Mouse (Mus musculus): Measurements from ENCODE around the gene Cstad. TPM values are rescaled to one million over a fixed set of nuclear protein-coding genes. Genes with fewer than 3 reads are reported as not detected.

Cstad gene
- polyA plus RNA-seq, 3 experiments from 2014 or later, result 3.0 to 8.3 (median 4.3) TPM

DNA sequence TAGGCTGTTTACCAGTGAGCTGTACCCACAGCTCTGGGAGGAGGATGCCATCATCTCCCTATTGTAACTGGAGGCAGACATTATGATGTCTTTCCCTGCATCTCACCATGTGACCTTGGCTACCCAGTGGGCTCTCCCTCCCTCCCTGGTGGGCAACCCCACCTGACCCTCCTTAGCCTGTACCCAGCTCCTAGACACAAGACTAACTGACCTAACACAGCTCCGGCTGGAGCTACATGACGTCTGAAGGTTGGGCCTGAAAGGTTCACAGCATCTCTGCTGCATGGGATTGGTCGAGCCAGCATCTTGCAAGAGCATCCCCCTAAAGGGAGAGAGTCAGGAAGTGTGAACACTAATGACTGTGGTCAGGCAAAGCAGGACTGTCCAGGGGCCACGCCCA lies 35.0 kb downstream of the Cstad start:
- no peak for ATAC-seq

DNA sequence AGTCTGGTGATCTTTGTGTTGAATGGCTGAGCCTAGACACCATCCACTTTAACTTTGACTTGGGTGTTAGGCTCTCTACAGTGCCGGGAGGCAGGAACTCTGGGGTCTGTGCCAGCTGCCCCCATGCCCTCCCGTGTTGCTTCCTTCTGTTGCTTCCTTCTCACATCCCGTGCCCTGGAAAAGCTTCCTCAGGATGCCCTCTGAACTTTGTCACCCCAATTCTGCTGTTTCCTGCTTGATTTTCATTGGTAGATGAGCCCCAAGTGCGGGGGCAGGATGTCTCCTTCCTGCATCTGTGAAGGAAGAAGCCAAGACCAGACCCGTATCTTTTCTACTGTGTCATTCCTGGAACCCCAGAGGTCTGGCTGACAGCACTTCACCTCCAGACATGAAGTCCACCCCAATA lies 41.4 kb downstream of the Cstad start:
- ATAC-seq, result peak; percentile 90

DNA sequence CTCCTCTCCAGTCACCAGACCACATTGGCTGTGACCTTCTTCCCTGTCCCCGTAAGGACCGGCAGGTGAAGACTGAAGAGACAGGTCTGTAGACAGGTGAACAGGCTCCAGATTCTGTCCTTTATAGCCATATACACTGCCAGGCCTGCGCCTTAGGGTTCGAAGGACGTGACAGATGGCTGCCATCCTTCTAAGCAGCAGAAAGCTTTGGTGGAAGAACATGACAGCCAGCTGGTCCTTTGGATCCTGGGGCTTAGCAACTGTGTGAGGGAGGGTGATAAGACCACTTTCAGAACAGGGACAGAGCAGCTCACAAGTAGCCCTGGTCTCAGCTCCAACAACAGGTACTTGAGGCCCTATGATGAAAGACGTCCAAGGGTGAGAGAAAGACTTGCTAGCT lies 43.2 kb downstream of the Cstad start:
- ATAC-seq, result no peak

DNA sequence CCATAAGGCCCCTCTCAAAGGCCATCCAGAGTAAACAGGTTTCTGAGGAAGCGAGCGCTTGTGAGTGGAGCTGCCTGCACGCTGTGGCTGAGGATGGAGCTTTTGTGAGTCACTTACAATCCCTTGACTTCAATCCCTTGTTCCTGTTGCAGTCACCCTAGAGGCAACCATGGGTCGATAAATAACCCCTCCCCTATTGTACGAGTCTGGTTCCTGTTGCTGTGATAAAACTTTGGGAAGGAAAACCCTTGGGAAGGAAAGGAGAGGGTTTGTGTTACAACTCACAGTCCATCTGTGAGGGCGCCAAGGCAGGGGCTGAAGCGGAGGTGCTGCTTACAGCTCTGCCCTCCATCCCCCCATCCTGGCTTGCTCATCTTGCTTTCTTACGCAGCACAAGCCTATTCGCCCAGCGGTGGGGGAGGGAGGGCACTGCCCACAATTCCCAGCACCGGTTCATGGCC lies 45.2 kb downstream of the Cstad start:
- no peak for ATAC-seq

DNA sequence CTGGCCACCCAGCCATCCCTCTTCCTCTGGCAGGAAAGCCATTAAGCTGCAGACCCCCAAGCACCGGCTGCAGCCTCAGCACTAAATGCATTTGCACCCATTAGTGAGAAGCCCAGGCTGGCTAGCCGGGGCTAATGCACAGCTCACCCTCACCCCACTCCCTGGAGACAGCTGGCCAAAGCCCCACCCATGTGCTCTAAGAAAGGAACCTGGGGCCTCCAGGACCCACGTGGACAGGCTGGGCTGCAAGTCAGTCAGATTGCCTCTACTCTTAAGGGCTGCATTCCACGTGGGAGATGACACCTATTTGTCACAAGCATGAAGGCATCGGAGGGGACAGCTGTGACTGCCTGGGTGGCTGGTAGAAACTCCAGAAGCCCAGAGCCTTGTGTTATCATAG lies 48.0 kb downstream of the Cstad start:
- ATAC-seq, result no peak

DNA sequence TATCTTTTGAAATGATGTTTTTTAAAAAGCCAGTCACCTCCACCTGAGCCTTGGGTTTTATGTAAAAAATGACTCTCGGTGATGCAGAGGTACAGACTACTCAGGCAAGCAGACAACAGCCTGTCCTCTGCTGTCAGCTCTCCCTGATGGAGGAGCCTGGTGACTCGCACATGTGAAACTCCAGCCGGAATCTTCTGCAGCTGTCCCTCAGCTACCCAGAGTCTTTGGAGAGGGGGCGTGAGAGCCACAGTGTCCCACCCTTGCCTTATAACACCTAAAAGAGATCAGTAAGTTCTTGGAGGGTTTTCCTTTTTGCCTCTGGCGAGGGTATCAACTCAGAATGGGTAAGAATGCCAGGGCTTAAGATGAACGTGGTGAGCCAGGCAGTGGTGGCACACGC lies 48.6 kb downstream of the Cstad start:
- ATAC-seq, result no peak

DNA sequence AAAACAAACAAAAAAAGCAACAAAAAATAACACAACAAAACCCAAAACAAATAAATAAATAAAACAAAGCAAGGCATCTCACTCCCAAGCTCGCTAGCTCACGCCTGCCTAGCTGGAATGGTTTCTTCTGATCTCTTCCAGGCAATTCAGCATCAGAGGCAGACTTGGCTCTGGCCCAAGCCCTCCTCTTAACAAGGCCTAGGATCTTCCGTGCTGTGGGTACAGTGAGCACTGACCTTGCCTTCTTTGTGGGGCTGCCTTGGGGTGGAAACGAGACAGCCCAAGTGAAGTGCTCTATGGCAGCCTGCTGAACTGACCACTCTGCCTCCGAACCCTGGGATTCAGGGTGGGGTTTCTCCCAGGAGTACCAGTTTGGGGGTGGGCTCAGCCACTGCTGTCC lies 52.0 kb downstream of the Cstad start:
- no peak for ATAC-seq

DNA sequence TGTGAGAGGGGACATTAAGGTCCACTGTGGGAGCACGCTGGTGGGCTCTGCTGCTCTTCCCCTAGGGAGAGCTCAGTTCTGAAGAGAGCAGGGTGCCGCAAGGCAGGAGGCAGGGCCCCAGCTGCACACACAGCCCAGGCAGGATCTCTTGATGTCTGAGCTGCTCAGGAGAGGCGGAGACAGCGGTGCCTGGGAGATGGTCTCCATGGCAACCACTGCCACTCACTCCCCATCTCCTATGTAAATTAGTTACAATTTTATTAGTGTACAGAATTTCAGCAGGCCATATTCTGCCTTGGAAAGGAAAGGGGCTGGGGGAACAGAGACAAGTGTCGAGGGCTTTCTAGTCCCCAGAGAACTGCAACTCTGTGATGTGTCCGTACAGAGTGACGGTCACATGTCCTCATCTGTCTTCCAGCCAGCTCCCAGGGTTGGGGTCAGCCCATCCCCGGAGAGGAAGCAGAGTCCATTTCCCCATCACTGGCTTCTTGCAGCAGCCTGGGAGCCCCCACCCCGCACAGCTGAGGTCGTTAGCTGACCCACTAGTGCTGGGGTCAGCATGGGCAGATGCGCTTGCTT lies 52.6 kb downstream of the Cstad start:
- ATAC-seq, result peak; percentile 94

DNA sequence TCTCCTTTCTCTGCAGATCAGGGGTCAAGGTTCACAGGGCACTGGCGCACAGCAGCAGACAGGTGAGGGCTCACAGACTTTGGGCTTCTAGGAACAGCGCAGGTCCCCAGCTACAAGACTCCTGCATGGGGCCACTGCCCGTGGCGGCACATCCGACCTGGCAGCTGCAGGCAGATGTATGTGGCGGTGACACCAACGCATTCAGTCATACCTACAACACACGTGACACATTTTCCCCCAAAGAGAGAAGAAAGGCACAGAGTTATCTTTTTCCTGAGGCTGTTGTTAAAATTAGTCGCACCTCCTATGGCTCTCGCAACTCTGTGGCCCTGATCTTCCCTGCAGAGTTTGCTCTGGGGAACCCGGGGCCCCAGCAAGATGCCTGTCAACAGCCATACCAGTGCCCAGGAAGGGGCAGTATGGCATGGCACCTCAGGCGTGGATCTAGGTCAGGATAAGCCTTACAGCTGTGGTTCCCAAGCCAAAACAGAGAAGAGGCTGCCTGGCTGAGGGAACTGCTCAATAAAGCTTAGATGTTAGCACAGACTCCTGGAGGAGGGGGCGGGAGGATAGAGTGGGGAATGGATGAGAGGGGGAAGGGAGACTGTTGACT lies 53.1 kb downstream of the Cstad start:
- peak; percentile 66 for ATAC-seq

DNA sequence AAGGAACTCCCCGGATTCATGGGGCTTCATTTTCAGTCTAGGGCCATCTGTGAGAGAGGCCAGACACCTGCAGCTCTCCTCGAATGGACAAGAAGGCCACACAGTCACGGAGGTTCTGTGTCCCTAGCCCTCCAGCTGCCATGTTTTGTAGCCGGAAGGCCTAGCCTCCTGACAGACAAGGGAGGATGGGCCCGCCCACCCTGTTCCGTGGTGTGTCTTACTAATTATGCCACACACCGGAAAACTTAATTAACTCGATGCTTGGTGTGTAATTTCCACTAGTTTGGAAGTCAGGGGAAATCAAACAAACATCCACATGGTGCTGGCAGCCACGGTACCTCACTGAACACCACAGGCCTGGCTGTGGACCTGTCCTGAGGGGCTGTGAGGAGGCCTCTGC lies 55.4 kb downstream of the Cstad start:
- no peak for ATAC-seq

DNA sequence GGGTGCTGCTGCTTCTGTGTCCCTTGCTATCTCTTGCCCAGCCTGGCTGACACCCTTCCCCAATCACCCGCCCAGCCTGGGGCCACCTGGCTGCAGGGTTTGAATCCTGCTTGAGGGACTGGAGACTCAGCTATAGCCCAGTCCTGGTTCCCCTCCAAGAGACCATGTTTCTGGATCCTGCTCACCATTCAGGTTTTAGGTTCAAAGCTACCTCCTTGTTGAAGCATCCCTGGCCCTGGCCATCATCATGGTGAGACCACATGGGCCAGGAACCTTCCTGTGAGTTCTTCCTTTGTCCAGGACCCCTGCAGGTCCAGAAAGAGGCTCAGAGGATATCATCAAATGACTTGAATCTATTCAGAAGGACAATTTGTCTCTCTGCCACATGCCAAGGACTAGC lies 57.0 kb downstream of the Cstad start:
- no peak for ATAC-seq

DNA sequence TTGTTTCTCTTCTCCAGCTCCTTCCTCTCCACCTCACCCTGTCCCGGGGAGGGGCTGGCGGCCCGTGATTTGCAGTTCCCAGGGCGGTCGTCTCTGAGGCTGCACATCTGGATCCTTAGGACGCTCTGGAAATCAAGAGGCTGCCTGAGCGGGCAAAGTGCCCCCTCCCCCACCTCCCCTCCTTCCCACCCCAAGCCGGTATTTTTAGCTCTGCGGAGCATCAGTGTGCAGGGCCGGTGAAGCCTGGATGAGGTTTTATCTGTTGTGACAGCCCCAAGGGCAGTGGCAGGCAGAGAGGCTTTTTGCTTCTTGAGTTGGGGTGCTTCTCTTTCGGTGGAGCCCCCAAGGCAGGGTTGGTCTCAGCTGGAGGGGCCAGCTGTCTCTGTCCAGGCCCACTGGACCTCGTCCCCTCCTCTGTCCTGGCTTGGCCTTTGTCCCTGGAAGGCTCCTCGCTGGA lies 57.8 kb downstream of the Cstad start:
- ATAC-seq, result no peak

DNA sequence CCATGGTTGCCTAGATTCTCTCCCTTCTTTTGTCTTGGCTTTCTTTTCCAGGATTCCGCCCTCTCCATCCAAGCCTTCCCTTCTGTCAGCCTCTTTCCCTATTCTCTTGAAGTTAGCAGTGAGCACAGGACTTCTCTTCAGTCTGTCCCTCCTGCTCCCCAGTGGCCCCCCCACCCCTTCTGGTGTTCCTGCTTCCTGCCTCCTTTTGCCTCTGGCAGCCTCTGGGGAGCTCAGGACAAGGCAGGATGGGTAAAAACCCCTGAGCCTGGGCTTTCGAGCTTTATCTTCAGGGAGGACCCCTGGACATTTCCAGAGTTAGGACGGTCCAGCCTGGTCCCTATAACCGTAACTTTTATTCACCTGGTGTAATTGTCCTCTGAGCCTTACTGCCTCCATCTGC lies 58.2 kb downstream of the Cstad start:
- ATAC-seq, result no peak

DNA sequence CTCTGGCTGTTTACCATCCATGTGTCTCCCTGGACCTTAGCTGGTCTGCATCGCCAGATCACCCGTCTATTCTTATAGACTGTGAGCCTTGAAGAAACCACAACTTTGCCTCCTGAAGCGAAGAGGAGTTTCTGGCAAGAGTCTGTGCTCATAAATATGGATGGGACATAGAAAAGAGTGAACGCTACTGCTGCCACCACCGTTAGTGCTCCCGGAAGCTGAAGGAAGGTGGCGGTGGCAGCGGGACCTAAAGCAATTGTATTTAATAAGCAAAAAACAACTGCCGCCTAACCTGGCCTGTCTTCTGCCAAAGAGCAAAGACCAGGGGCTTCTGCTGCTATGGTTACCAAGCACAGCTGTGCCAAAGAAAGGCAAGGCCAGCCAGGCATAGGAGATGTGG lies 59.3 kb downstream of the Cstad start:
- ATAC-seq, result no peak

DNA sequence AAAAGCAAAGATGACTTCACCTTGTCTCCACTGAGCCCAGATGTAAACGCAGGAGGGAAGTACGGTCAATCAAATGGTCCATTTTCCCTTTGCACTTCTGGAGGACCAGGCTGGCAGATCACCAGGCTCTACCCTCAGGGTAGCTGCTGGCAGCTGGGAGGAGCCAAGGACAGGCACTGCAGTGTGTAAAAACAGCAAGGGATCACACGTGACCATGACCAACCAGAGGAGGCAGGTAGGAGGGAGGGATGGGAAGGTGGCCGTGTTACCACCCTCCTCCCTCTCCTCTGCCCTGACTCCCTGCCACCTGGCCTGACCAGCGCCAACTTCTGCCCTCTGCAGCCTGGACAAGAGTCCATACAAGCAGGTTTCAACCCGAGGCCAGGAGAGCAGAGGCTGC lies 59.7 kb downstream of the Cstad start:
- ATAC-seq, result no peak

DNA sequence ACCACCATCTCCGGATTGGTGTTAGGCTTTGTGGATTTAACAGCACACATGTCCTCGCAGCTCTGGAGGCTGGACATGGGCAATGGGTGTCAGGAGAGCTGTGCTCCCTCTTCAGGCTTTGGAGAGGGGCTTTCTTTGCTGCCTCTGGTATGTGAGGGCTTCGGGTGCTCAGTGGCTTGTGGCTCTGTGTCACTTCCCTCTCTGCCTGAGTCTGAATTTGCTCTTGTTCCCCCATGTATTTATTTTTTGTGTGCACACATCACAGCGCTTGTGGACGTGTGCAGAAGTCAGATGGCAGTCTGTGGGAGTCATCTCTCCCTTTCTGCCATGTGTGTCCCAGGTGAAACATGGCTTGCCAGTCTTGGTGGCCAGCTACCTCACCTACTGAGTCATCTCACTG lies 60.9 kb downstream of the Cstad start:
- no peak for ATAC-seq

DNA sequence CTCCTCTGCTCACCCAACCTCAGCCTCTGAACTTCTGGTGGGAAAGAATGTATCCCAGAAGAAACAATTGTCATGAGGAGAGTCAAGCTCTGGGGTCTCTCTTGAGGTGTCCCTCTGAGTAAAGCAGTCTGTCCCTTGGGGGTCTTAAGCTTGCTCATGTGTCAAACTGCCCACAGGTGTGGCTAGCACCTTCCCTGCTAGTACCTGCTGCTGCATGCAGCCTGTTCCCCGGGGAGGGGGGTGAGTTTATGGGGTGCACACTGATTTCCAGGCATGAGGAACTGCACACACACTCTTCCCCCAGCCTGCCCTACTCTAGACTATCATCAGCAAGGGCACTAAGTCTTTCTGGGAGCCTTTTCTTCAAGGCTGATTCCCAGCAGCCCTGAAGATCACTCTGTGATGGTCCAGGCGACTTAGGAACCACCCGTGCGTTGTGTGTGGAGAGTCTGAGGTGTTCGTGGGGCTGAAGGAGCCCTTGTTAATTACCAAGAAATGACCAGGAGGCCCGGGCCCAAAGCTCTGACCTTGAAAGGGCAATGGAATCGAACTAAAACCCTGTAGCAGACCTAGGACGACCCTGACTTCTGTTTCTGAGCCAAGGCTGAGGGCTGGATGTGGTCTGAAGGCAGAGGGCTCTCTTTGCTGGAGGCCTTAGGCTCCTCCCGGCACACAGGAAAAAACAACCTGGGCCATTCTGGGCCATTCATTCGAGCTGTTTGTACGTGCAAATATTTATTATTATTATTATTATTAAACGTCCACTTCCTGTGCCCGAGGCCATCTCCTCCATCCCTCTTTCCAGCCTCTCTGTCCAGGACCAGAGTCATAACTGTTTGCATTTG lies 62.1 kb downstream of the Cstad start:
- ATAC-seq, result no peak

DNA sequence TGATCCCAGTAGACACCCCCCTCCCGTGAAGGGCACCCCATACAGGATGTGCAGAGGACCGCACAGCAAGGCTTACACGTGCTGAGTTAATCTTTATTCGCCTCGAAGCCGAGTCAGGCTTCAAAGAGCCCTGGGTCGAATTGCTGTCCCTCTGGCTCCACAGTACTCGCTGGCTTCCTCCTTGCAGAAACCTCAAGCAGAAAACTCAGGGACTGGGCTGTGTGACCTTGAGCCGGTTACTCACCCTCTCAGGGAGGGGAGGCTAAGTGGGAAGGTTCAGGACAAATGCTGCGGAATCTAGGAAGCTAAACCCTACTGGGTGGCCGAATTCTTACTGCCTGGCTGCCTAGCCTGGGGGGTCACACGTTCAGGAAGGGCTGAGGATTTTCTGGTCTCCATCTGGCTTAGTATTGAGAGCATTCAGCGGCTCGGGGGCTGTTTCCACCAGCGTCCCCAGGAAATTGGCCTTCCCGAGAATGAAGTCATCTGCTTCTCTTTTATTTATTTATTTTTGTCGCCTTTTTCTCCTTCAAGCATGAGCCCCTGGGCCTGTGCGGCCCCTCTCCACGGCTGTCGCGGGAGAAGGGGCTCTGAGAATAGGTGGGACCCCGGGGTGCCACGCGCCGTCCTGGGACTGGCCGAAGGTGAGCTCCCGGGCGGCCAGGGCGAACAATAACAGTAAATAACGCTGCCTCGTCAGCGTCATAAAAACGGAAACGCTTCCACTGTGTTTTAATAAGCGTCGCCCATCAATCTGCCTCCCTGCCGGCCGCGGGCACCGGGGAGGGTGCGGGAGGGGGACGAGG lies 63.0 kb downstream of the Cstad start:
- ATAC-seq, result peak; percentile 46

DNA sequence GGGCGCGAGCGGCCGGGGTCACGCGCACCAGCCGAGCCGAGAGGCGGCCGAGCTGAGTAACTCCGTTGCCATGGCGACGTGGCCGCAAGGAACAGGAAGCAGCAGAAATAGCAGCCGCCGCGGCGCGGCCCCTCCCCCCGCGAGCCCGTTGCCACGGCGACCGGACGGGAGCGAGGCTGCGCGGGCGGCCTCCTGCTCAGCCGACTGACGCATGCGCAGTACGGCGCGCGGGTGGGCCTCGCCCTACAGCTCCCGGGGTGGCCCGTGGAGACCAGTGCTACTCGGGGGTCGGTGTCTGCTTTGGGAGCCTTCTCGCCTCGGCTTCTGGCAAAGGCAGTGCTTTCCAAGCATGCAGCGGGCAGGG lies 63.6 kb downstream of the Cstad start:
- peak; percentile 90 for ATAC-seq
